Mouse (Mus musculus) embryonic facial prominence, embryonic 10.5 days (tissue): ENCODE measurements around the gene Gm42372. TPM values are rescaled to one million over a fixed set of nuclear protein-coding genes. Genes with fewer than 3 reads are reported as not detected.
A peak's percentile ranks its signal among the peaks of the same experiment; 100 is the strongest.

Source experiments
- DNase-seq: peaks from one replicate; pipeline ENCODE4 v3.0.0-alpha.2; 2017; ENCODE audit warnings: low spot score
- H3K27ac ChIP-seq: fragments of 300-500 bp; sonication (generic); replicated peaks from 2 replicates; pipeline ENCODE4 v1.5.1; 2016; ENCODE audit warnings: mild to moderate bottlenecking
- H3K27me3 ChIP-seq: fragments of 300-500 bp; sonication (generic); replicated peaks from 2 replicates; pipeline ENCODE4 v1.6.1; 2016; ENCODE audit warnings: low read depth, mild to moderate bottlenecking; ENCODE audit not compliant: poor library complexity, severe bottlenecking
- H3K36me3 ChIP-seq: fragments of 300-500 bp; sonication (generic); replicated peaks from 2 replicates; pipeline ENCODE4 v1.6.1; 2016; ENCODE audit warnings: mild to moderate bottlenecking, moderate library complexity
- H3K4me1 ChIP-seq: fragments of 300-500 bp; sonication (generic); 2 replicates; pipeline ENCODE4 v1.6.1; 2016
- H3K4me3 ChIP-seq: fragments of 300-500 bp; sonication (generic); 2 replicates; pipeline ENCODE4 v1.5.1; 2016; ENCODE audit warnings: mild to moderate bottlenecking, moderate library complexity
- H3K9me3 ChIP-seq: fragments of 300-500 bp; sonication (generic); 2 replicates; pipeline ENCODE4 v1.6.1; 2016; ENCODE audit warnings: mild to moderate bottlenecking
- WGBS: fragments of 180-500 bp; shearing (Covaris S2); methylation state at CpG from one replicate; pipeline ENCODE4 v1.1.7; 2016; 5-methylcytosine and 5-hydroxymethylcytosine counted together
- polyA plus RNA-seq: library from polyadenylated mRNA; unstranded; fragments of >200 nt; fragmentation: Nextera tagmentation; extraction: Ambion mirVana; gene quantifications from 2 replicates; pipeline ENCODE4 v1.2.1, GENCODE M21; 2016

Gm42372 gene
- 0.59 and 0.86 TPM in 2 replicates for polyA plus RNA-seq

DNA sequence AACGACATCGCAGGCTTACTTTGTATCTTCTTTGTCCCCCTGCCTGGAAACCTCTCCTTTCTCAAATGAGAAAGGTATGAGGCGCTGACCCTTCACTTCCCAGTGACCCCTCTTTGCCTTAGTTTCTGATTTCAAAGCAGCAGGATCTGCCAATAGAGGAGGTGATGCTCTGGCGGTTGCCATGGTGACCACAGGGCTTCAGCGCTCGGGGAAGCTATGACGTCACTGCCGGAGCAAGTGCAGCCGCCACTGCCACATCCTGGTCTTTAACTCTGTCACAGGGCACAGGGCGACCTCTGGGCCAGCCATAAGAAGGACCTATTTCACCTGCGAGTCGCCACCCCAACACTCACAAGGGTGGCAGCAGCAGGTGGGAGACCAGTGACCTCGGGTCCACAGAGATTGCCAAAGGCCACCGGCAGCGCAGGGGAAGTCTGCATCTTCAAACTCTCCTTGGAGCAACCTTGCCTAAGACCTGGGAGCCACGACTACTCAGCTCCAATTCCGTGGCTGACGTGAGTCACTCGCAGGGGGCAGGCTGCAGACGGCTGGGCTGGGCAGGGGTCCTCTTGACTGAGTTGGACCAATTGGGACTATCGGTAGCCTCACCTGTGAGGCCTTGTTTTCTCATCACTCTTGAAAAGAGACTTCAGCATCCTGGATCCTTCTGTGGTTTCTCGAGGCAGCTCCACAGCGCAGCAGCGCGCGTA lies at the start of gene Gm42372:
TSS of gene Gm42372 (plus strand) at position 228 of the 710 bp plus-strand sequence.
- WGBS, result 20% methylated on average over 26 of the region's 26 CpGs
- Histone ChIP-seq H3K36me3 (no peaks in the 10 kb centered on the region), H3K9me3 (no peaks in the 10 kb centered on the region), H3K27me3 (no peaks in the 10 kb centered on the region), H3K4me3 (peak within 1 kb of the TSS; percentile 53), H3K4me1 (peaks cover 53% of the 10 kb centered on the region), H3K27ac (peak within 1 kb of the TSS; percentile 77)
- DNase-seq, result peak; percentile 93

DNA sequence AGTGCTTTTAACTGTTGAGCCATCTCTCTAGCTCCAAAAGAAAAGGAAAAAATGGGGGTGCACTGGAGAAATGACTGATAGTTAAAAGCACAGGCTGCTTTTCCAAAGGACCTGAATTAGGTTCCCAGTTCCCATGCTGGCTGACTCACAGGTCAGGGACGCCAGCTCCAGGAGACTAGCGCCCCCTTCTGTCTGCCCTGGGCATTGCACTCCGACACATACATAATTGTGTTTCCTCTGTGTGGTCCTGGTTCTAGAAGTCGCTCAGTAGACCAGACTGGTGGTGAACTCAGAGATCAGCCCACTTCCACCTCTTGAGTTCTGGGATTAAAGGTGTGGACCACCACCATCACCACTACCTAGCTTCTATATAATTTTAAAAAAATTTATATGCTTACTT lies 45.6 kb upstream of the Gm42372 start:
- DNase-seq, result no peak
- 0 out of 2 replicates have a peak, but pooled peaks cover 4% of the 10 kb centered on the region for H3K27me3 ChIP-seq
- H3K4me1 ChIP-seq, result peaks cover 15% of the 10 kb centered on the region
- WGBS, result 44% methylated on average over 4 of the region's 4 CpGs
- no peaks in the 10 kb centered on the region for H3K9me3 ChIP-seq
- H3K4me3 ChIP-seq, result no peak overlapping the region
- H3K27ac ChIP-seq, result no peak overlapping the region
- H3K36me3 ChIP-seq, result no peaks in the 10 kb centered on the region

DNA sequence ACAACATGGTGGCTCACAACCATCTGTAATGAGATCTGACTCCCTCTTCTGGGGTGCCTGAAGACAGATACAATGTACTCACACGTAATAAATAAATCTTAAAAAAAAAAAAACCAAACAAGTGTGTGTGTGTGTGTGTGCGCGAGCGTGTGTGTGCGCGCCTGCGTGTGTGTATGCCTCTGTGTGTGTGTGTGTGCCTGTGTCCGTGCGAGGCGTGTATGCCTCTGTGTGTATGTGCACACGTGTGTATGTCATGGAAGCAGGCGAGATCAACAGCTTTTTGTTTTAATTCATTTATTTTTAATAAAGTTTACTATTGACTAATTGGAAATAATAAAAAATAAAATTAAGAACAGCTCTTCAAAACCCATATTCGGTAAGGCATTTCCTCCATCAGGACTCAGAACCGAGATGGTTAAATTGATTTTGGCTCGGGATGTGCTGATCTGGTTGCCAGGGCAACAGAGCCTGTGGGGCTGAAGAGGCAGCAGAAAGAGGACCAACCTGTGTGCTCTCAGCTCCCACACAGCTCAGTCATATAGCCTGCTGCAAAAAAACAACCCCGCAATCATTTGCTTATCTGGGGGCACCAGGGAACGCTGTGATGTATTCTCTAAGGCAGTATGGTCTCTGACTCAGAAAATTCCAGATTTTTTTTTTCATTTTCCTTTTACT lies 44.6 kb upstream of the Gm42372 start:
- no peak overlapping the region for H3K27ac ChIP-seq

DNA sequence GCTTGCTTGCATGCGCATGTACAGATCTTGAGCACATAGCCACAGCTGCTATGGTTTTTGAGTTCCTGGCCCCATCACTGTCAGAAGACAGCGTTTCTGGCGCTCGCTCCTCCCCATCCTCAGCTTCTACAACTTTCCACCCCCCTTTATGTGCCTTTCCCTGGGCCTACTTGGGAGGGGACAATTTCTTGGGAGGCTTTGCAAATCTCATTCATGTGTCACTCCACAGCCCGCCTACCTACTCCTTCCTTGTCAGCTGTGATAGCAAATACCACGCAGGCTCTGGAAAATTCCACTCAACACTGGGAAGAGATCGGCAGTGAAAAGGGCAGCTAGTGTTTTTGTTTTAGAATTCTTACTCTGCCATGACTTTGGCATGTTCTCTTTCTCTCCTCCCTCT lies 42.6 kb upstream of the Gm42372 start:
- Histone ChIP-seq H3K36me3 (no peaks in the 10 kb centered on the region), H3K27me3 (peaks cover 11% of the 10 kb centered on the region), H3K4me1 (peaks cover 28% of the 10 kb centered on the region), H3K4me3 (no peak overlapping the region), H3K27ac (no peak overlapping the region), H3K9me3 (no peaks in the 10 kb centered on the region)
- WGBS, result 64% methylated on average over 7 of the region's 7 CpGs
- DNase-seq, result no peak

More for the DNA sequence above, 44.6 kb upstream of the Gm42372 start:
- H3K36me3 ChIP-seq, result no peaks in the 10 kb centered on the region
- 75% methylated on average over 17 of the region's 17 CpGs for WGBS
- no peak overlapping the region for H3K4me3 ChIP-seq
- peaks cover 15% of the 10 kb centered on the region for H3K4me1 ChIP-seq
- no peaks in the 10 kb centered on the region for H3K9me3 ChIP-seq
- DNase-seq, result no peak
- 0 out of 2 replicates have a peak, but pooled peaks cover 4% of the 10 kb centered on the region for H3K27me3 ChIP-seq

DNA sequence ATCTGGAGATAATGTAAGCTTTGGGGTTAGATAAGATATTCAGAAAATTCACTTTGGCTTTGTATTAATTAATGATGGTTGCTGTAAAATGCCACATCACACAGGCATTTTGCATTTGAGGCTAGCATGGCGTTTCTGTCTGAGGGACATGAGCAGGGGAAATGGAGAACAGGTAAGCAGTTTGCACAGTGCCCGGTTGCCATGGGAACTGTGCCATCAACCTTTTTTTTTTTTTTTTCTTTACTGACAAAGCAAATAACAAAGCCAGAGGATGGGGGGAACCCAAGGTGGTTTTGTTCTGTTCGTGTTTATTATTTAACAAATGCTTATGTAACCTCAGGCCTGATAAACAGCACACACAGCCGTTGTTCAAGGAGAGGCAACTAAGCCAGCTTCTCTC lies 40.0 kb upstream of the Gm42372 start:
- Histone ChIP-seq H3K36me3 (no peaks in the 10 kb centered on the region), H3K9me3 (no peaks in the 10 kb centered on the region), H3K4me1 (peaks cover 51% of the 10 kb centered on the region), H3K27me3 (peaks cover 37% of the 10 kb centered on the region), H3K4me3 (no peak overlapping the region), H3K27ac (no peak overlapping the region)
- WGBS, result 68% methylated on average over 4 of the region's 4 CpGs
- no peak for DNase-seq

DNA sequence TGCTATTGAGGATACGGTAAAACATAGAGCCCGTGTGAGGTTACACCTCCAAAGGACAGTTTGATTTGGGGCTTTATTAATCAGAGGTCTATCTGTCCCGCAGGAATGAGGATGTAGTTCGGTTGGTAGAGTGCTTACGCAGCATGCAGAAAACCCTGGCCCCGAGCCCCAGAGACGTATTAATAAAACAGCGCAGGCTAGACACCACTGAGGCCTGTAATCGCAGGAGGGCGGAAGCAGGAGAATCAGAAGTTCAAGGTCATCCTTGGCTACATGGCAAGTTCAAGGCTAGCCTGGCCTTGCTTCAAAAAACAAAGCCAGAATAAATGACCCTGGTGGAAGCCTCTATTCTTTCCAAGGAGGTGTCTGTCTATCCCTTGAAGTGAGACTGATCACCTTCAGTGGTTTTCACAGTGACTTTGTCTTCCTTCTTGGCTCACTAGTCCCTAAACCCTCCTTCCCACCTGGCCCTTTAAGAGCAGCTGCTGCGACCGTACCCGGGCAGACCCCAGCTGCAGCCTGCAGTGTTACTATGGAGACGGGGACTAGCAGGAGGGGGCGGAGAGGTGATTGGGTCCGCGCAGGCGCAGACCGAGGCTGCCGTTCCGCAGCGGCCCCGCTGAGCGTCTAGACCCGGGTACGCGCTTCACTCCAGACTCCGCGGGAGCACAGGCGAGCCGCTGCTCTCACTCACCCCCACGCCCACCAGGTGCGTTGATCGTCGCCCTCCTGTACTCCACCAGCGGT lies 38.7 kb upstream of the Gm42372 start, which contains the start of gene Pnmal2:
TSS of gene Pnmal2 (plus strand) at position 622 of the 747 bp plus-strand sequence.
- 15% methylated on average over 36 of the region's 36 CpGs for WGBS
- Histone ChIP-seq H3K27ac (peak within 1 kb of the TSS; percentile 81), H3K4me1 (peaks cover 51% of the 10 kb centered on the region), H3K4me3 (peak within 1 kb of the TSS; percentile 68), H3K36me3 (no peaks in the 10 kb centered on the region), H3K9me3 (no peaks in the 10 kb centered on the region), H3K27me3 (peaks cover 50% of the 10 kb centered on the region)
- peak; percentile 96 for DNase-seq

DNA sequence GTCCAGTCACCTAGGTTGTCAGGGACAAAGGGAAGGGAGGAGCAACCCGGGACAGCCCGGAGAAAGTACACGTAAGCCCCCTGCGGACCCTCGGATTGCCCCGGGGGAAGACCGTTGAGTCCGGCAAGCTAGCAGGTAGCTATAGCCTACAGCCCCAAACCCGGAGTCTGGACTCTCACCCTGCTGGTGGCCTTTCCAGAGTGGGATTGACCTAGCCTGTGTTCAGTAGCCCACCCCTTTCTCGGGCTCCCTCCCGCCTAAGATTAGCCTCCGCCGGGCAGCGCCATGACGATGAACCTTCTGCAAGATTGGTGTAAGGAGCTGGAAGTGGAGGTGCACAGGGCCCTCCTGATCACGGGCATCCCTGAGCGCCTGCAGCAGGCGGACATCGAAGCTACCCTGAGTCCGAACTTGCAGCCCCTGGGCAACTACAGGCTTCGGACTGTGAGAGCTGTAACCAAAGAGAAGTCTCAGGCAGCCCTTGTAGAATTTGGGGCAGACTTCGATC lies 38.0 kb upstream of the Gm42372 start:
- DNase-seq, result no peak
- H3K4me3 ChIP-seq, result peak overlapping the region; percentile 68
- under 1% methylated on average over 22 of the region's 22 CpGs for WGBS
- H3K27me3 ChIP-seq, result peaks cover 57% of the 10 kb centered on the region
- H3K4me1 ChIP-seq, result peaks cover 54% of the 10 kb centered on the region
- H3K27ac ChIP-seq, result peak overlapping the region; percentile 81
- H3K36me3 ChIP-seq, result no peaks in the 10 kb centered on the region
- H3K9me3 ChIP-seq, result no peaks in the 10 kb centered on the region

DNA sequence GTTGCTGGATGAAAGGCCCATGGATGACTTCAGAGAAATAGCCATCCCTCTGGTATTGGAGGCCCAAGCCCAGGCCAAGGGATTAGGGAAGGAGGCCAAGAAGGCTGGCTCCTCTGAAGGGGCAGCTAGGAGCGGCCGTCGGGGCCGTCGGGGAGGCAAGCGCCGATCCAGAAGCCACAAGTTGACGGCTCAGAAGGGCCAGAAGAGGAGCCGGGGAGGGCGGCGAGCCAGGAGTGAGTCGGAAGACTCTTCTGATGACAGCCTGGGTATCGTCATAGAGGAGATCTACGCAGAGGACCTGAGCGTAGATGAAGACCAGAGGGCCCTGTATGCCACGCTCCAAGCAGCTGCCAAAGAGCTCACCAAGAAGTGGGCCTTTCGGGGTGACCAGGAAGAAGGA lies 37.5 kb upstream of the Gm42372 start:
- H3K27ac ChIP-seq, result no peak overlapping the region

DNA sequence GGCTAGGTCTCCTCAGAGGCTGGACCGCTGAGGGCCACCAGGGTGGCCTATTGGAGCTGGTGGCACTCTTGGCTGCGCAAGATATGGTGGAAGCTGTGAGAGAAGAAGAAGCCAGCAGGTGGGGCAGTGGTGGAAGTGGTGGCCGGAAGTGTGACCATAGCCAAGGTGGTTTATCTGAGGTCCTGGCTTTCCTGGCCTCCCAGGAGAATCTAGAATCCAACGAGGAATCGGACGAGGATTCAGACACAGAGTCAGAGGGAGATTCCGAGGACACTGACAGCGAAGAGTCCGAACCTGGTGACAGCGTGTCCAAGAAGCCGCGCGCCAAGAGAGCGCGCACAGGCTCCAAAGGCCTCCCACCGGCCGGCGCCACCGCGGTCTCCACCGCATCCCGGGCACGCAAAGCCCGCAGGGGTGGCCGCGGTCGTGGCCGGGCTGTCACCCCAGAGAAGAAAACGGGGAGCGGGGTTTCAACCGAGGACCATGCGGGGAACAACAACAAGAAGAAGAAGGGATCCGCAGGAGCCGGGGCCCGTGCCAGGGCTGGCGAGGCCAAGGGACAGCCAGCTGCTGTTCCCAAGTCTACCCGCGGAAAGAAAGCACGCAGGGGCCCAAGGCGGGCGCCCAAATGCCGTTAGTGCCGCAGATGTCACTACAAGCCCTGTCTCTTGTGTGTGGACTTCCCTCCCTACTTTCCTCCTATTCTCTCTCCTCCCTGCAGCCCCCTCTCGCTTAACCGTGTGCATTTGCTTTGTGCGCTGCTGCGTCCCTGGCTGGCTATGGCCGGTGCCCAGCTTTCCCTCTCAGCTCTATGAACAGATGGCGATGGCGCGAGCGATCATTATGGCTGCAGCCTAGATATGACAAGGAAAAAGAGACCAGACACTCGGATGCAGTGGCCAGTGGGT lies 36.2 kb upstream of the Gm42372 start:
- Histone ChIP-seq H3K27me3 (peaks cover 63% of the 10 kb centered on the region), H3K27ac (peak overlapping the region; percentile 26; the same call in 1 of the 2 replicates), H3K36me3 (no peaks in the 10 kb centered on the region), H3K4me1 (peaks cover 62% of the 10 kb centered on the region), H3K4me3 (peak overlapping the region; percentile 68), H3K9me3 (no peaks in the 10 kb centered on the region)
- peak; percentile 46 for DNase-seq
- 1% methylated on average over 53 of the region's 53 CpGs for WGBS

More for the DNA sequence above, 37.5 kb upstream of the Gm42372 start:
- peak; percentile 45 for DNase-seq
- H3K4me3 ChIP-seq, result peak overlapping the region; percentile 68
- H3K9me3 ChIP-seq, result no peaks in the 10 kb centered on the region
- H3K27me3 ChIP-seq, result peaks cover 62% of the 10 kb centered on the region
- peaks cover 54% of the 10 kb centered on the region for H3K4me1 ChIP-seq
- WGBS, result 9% methylated on average over 17 of the region's 17 CpGs
- H3K36me3 ChIP-seq, result no peaks in the 10 kb centered on the region

DNA sequence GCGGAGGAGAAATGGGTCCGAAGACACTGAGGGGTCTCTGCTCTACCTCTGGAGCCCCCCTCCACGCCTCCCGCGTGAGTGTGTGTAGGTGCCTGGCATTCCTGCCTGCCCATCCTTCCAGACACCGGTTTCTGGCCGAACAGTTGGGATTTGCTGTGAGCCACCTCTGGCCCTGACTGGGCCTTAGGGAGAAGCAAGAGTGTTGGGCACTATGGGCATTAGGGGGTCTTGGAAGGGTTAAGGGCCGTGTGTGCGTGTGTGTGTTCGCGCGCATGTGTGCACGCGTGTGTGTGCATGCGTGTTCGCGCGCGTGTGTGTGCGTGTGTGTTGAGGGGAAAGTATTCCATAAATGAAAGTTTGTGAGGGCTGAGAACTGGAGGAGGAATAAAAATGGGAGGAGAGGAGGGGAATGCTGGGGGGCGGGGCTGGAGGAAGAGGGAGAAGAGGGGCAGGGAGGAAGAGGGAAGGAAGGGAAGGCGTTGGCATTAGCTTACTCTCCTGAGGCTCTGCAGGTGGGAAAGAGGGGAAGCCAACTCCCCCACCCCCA lies 35.5 kb upstream of the Gm42372 start:
- Histone ChIP-seq H3K27ac (no peak overlapping the region), H3K27me3 (peaks cover 64% of the 10 kb centered on the region), H3K4me1 (peaks cover 62% of the 10 kb centered on the region), H3K36me3 (no peaks in the 10 kb centered on the region), H3K4me3 (peak overlapping the region; percentile 68), H3K9me3 (no peaks in the 10 kb centered on the region)
- no peak for DNase-seq
- 14% methylated on average over 21 of the region's 22 CpGs for WGBS

DNA sequence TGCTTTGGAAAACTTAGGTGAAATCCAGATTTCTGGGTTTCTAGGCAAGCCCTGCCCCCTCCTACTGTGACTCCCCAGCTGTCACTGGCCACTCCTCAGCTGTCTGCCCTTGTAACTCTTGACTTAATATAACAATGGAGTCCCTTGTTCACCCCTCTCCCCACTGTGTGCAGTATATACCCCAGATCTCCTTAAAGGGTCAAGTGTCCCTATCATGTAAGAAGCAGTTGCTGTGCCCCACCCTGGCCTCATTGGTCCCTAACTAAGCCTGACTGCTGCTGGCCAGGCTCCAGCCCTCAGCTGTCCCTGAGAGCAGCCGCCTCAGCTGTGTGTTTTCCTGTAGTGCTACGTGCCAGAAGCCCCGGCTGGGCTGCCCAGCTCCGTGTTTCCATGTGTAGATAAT lies 34.9 kb upstream of the Gm42372 start:
- WGBS, result 5% methylated on average over 4 of the region's 4 CpGs
- DNase-seq, result no peak
- Histone ChIP-seq H3K27me3 (peaks cover 67% of the 10 kb centered on the region), H3K36me3 (no peaks in the 10 kb centered on the region), H3K27ac (no peak overlapping the region), H3K4me1 (peaks cover 62% of the 10 kb centered on the region), H3K4me3 (peak overlapping the region; percentile 68), H3K9me3 (no peaks in the 10 kb centered on the region)
